Mouse (Mus musculus): ENCODE measurements around the gene Ank2.

DNA sequence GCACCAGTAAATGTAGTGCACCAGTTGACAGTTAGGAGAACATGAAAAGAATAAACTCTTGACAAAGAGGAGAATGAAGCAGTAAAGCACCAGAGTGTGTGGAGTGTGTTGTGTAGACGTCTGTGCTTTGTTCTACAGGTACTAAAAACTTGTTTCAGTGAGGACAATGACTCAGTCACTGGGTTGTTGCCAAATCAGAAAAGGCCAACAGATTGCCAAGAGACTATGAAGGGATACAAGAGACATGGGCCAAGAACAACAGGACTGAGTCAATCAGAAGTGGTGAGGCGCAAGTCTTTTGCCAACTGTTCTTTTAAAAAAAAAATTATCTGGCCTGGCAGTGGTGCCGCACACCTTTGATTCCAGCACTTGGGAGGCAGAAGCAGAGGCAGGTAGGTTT, 509.2 kb downstream of the Ank2 start:
- TF ChIP-seq GATA1 (IDR thresholded peaks at IDR 0.05; ENCODE audit: low read length), result no peak
- no peak for TF ChIP-seq TAL1 (IDR thresholded peaks at IDR 0.05; ENCODE audit: low read length)
